Mouse (Mus musculus): ENCODE measurements around the gene Ppp1r16b.

Ppp1r16b gene

DNA sequence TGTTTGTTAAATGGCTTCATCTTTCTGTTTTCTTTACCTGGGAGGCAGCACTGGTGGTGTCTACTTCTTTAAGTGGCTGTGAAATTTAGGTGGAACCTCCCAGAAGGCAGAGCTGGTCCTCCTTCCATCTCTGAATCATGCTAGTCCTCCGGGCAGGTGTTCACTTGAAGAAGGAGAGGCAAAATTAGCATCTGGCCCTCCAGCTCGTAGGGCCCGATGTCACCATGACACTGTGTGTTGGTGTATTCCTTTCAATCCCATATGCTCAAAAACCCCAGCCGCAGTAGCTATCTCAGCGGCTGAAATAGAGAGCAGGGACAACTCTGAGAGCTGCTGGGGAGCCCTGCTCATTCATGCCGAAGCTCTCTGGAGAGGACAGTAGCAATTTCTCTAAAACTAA is 27.0 kb downstream of the Ppp1r16b start:
- DNase-seq (ENCODE audit: low spot score) = no peak

DNA sequence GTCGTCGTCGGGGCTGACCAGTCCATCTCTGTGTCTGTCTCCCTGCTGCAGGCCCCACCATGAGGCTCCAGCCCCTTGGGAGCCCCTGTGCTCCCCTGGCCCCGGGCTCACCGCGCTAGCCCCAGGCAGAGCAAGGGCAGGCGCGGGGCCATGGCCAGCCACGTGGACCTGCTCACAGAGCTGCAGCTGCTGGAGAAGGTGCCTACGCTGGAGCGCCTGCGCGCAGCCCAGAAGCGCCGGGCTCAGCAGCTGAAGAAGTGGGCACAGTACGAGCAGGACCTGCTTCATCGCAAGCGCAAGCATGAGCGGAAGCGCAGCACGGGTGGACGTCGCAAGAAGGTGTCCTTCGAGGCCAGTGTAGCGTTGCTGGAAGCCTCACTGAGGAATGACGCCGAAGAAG is 30.6 kb downstream of the Ppp1r16b start:
- no peak for DNase-seq (ENCODE audit: low spot score)

DNA sequence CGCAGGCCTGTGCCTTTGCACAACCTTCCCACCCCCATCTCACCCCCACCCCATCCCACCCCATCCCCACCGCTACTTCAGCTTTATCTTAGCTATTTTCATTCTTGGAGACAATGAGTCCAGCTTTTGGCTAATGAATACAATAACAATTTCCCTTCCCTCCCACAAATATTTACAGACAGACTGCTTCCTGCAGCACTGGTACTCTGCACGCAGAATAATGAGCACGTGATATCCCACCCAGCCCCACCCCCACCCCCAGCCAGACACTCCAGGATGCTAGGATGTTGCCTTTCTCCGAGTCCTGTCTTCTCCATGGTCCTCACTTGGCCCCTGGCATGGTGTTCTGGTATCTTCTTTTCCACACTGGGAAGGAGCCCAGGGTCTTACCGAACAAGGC is 31.3 kb downstream of the Ppp1r16b start:
- DNase-seq (ENCODE audit: low spot score) = no peak

DNA sequence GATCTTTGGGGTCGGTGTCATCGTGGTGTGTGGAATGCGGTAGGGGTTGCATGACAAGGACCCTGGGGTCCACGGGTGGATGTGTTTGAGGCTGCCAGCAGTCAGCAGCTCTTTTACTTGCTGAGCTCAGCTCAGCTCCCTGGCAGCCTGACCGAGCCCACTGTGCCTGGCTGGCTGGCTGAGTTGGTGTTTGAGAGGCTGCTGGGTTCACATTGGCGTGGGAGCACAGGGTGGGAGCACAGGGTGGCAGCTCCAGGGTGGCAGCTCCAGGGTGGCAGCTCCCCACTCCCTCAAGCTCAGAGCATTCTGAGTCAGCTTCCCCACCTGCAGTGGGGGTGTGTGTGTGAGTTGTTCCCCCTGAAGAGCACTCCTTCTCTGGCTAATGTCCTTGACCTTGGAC is 34.7 kb downstream of the Ppp1r16b start:
- no peak for DNase-seq (ENCODE audit: low spot score)

DNA sequence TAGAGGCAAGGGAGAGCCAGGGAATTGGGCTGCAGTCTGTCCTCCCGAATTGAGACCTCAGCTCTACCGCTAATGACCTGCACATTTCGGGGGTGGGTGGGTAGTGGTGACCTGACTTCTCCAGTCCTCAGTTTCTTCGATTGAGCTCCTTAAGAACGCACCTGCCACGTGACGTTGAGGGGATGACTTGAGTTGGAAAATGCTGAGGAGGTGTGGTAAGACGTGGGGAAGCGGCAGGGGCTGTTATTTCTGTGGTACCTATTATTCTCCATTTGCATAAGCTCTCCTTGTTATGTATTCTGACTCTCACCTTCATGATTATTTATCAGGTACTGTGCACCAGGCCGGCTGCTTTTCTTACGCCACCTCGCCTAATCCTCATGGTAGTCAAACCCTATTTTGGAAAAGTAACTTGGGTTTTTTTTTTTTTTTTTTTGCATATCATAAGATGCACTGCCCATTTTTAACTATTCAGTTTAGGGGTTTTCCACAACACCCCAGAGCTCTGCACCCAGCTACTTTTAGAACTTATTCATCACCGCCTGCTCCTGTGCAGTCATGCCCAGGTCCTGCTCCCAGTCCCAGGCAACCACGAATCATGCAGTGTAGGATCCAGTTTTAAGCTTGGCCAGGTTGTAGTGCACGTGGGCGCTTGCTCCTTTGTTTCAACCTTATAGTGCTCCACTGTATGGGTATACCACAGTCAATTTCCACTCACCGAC is 35.5 kb downstream of the Ppp1r16b start:
- DNase-seq (ENCODE audit: low spot score) = no peak

DNA sequence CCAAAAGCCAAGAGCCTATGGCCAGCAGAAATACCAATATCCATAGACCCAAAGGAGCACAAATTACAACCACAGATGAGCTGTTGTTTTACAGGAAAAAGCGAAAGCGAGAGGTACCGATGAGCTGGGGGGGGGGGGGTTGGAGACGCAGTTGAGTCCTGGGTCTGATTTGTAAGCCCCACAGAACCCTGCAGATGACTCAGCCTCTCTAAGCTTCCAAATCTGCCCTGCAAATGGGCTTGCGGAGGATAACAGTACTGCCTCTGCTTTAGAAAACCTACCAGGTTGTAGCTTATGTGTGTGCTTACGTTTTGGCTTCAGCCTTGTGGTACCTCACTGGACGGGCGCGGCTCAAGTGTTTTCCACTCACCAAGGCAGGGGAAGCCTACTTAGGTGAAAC is 36.3 kb downstream of the Ppp1r16b start:
- no peak for DNase-seq (ENCODE audit: low spot score)

DNA sequence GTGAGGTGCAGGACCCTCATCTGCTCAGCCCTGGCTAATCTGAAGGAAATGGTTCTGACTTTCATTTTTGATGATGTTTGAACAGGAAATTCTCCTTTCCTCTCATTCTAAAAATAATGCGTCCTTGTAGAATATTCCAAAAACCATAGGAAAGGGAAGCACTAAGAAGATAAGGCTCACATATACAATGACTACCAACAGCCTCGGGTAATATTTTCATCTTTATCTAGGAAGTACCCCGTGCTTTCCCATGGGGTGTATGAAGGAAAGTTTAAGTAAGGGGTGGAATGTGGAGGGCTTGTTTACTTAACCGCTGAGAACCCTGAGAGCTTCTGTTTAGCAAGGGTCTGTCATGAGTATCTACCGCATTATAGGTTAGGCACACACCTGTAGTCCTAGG is 37.0 kb downstream of the Ppp1r16b start:
- DNase-seq (ENCODE audit: low spot score) = no peak

DNA sequence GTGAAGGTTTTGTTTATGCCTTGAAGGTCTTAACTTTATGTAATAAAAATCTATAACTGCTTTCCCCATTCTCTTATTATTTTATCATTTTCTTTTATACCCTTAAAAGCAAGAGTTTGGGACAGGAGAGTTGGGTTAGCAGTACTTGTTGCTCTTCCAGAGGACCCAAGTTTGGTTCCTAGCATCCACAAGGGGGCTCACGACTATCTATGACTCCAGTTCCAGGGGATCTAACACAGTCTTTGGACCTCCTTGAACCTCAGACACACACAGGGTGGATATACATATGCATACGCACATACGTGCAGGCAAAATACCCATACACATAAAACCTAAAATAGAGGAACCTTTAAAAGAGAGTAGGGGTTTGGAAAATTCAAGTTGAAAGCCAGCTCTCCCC is 39.5 kb downstream of the Ppp1r16b start:
- DNase-seq (ENCODE audit: low spot score) = no peak

DNA sequence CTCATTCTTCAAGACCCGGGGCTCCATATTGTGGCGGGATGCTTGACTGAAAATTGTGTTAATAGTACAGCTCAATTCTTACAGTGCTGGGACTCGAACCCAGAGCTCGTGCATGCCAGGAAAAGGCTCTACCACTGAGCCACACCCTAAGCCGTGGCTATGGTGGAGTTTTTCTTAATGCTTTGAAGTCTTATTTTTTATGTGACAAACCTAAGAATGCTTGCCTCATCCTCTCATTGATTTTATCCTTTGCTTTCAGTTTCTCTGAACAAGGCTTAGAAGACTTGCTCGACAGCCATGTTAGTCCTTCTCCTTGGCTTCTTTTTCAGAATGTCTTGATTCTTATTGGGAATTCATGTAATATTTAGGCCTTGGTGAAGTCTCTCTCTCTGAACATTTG is 40.3 kb downstream of the Ppp1r16b start:
- DNase-seq (ENCODE audit: low spot score) = no peak

DNA sequence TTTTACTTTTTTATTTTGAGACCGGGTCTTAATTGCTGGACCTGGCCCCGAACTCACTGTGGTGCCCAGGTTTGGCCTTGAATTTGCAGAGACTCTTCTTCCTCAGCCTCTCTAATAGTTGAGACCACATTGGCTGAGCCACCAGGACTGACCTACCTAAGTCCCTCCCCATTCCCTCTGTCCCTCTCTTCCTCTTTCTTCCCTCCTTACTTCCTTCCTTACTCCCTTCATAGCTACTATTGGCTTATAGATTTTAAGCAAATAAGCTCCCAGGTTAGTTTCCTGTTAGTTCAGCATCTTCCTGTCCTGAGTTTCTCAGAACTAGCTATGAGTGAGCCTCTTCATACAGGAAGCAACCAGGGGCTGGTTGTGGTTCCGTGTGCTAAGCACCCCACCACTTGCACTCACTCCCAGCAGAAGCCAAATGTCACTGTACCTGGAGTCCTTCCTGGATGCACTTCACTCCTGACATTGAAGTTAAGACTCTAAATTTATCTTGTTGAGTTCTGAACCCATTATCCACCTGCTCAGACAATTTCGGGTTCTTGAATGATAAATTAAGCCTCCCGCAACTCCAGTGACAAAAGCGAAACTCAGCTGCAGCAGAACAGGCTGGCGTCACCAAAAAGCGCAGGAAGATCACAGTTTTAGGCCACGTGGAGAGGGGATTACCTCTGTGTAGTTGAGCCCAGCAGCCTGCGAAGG is 41.7 kb downstream of the Ppp1r16b start:
- no peak for DNase-seq (ENCODE audit: low spot score)

DNA sequence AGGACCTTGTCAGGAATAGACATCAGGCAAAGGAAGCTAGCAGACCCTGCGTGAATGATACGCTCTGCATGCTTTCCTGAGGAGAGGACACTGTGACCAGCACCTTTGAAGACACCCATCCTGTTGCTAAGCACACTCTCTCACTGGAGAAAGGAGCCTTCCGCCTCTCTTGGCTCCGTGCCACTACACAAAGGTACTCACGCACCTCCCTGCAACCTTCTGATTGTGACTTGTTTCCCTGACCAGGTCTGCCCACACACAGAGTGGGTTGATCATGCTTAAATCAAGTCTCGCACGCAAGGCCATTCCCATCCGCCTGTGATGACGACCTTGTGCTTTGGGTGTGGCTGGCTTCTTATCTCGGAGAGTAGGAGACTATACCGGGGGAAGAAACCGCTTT is 42.9 kb downstream of the Ppp1r16b start:
- no peak for DNase-seq (ENCODE audit: low spot score)

DNA sequence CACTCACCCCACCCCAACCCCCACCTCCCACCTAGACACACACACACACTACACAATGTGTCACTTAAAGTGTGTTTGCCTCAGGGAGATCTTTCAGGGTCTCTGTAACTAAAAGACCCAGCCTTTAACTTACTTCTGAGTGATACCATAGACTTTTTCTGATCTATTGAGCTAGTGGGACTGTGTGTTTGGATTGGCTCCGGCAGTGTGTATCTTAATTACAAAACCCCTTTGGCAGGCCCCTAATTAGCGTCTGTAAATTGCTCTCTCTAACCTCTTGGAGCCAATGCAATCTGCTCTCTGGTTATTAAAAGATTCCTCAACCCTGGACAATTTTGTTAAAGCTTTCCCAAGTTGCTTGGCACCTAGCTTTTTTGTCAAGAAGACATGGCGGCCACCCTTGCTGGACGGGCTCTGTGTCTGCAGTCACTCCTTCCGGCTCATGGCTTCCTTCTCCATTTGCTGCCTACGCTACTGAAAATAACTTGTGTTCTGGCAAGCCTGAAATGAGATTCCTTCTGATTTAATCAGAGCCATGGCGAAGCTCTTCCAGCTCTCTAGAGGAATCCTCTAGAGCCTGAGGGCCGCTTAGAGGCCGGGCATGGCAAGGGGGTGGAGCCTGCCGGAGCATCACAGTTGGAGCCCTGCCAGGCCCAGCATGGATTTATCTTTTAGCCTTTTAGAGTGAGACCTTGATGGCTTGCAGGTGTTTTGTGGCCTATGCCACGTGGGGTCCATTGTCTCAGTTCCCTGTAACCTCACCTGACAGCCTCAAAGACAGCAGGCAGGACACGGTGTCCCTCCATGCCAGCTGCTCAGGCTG is 46.9 kb downstream of the Ppp1r16b start:
- DNase-seq (ENCODE audit: low spot score) = no peak

DNA sequence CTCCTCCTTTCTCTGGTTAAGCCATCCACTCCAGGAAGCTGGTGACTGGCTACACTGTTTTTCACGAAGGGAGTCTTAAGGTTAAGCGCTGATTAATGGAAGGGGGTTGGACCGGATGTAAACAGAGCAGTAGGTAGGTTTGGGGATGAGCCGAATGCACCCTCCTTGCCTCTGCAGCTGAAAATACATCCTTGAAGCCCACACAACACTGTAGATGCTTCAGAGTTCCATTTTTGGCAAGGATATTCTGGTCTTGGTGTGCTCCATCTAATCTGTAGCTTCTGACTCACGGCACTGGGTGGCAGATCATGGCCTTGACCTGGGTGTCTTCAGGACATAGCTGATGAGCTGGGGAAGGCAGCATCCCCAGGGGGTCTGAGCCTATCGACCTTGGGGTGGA is 49.6 kb downstream of the Ppp1r16b start:
- DNase-seq (ENCODE audit: low spot score) = no peak

DNA sequence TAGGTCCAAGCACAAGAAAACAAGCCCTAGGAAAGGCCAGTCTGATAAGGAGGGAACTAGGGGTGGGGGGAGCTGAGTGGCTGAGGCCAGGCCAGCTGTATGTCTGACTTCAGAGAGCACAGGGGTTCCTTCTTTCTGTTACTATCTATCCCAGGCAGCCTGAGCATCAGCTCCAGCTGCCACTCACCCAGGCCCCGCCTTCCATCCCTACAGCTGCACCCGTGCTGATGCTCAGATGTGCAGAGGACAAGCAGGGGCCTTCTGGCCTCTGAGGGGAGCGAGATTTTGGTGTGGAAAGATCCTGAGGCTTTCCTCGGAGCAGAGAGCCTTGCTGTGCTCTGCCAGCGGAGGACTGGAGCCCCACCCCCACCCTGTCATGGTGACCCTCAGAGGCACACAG is 50.9 kb downstream of the Ppp1r16b start:
- no peak for DNase-seq (ENCODE audit: low spot score)

DNA sequence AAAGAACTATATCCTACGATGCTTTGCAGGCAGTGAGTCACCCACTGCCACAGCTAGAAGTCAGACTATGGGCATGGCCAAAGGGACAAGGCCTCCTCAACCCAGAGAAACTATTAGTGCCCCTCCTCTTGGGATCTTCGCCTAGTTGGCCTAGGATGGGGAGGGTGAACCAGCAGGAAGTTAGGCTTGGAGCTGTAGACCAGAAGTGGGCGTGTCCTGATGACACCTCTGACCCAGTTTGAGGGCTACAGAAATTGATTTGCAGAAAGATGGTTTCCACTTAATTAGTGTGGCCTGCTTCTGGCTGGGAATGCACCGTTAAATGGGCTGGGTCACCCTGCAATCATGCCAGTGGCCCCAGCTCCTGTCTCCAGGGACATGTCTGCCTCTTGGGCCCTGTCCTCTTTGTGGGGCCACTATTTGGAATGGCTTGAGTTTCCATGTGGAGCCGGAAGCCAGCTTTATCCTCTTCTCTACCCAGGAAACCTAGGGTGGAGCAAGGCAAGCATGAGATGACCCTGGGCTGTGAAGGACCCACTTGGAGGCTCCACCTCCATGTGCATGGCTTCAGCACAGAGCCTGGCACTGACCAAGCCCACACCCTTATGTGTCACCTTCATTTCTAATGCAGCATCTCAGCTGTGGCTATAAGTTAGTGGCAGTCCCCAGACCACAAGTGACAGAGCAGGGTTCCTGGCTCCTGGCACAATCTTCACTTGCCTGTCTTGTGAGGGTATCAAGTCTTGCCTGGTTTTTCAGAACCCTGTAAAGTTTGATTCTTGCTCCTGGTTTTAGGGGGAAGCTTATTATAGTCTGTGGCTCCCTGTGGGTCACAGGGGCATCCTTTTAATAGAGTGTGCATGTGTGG is 52.6 kb downstream of the Ppp1r16b start:
- no peak for DNase-seq (ENCODE audit: low spot score)

DNA sequence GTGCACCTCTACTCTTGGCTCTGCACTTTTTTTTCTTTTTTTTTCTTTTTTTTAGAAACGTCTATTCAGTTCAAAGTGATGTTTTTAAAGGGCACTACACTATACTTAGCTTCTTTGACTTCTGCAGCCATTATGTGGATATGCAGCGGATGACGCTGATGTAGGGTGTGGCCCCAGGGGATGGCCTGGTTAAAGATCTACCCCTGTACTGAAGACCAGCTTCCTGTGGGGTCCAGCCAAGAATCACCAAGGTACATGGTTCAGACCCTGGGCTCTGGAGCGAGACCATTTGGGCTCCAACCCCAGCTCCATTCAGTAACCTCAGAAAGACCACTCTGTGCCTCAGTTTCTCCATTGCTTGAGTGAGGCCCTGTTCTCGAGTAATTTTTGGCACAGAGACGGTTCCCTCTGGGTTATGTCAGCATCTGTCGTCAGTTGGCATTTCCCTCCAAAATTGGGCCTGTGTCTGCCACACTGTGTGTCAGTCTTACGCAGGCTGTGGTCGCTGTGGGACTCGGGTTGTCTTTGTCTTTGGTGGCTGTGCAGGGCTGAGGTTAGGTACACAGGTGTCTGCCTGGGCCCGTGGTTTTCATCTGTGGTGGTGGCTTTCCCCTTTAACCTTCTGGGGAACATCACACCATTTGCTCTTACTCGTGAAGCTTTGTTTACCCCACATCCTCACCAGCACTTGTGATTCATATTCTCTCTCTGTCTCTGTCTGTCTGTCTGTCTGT is 53.8 kb downstream of the Ppp1r16b start:
- DNase-seq (ENCODE audit: low spot score) = no peak

DNA sequence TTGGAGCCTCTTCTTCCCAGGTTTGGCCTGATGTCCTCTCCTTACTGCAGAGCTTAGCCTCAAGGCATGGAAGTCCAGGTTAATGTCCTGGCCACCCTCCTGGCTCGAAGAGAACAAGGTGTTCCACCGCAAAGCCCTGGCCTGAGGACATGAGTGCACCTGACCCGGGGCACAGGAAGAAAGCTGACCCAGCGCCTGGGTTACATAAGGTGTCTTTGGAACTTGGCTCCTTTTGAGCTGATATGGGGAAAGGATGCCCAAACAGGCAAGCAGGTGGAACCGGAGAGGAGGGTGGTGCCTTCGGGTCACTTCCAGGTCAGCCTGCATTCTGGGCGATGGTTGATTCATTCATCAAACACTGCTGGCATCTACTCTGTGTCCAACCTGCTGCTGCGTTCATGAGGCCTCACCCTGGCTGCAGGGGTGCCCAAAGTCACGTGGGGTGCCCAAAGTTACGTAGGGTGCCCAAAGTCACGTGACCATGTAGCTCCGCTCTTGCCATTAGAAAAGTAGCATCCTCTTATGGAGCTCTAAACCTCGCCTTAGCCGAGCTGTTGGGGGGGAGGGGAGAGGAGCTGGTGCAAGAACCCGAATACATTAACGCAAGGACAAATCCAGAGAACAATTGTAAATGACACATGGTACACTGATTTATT is 55.6 kb downstream of the Ppp1r16b start:
- DNase-seq (ENCODE audit: low spot score) = no peak

DNA sequence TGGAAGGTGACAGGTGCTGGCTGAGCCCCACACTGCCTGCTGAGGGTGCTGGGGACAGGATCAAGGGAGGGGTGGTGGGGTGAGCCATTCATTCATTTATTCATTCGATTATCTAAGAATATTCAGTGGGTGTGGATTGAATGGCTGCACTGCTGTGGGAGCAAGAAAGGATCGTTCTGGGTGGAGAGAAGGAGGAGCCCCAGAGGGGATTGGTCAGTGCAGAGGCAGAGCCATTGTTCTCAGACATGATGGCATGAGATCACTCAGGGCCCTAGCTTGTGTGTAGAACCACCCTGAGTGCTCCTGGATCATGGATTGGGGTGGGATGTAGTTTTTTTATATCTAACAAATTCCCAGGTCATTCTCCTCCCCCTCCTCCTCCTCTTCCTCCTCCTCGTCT is 56.3 kb downstream of the Ppp1r16b start:
- DNase-seq (ENCODE audit: low spot score) = no peak

DNA sequence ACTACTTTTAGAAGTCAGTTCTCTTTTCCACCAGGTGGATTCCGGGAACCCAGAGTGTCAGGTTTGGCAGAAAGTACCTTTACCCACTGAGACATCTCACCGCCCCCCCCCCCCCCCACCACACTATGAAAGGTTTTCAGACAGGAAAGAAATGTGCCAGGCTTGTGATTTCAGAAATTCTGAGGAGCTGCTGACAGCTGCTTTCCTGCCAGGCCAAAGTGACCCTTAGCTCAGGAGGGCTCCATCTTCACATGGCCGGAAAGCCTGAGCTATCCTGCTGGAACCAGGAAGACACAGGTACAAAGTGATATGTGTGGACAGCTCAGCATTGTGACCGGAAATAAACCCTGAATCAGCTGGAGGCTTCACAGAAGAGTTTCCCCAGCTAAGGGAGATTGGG is 56.9 kb downstream of the Ppp1r16b start:
- DNase-seq (ENCODE audit: low spot score) = no peak

DNA sequence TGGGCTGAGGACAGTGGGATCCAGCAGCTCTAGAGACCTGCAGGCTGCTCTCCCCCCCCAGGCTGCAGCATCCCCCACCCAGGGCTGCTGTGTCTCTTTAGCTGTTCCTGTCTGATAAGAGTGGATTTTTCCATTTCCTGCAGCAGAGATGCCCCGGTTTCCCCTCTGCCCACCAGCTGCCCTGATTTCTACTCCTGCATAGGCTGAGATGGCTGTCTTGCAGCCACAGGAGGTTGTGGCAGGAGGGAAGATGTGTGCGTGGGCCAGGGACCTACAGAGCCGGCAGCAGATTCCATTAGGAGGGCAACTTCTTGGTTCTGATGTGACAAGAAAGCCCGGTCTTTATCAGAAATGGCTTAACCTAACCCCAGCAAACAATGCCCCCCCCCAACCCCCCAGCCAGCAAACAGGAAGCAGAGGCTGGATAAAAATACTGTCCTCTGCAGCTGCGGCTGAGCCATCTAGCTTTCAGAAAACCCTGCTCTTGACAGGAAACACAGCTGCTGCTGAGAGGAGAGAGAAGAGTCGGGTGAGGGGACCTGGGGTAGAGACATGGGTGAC is 57.9 kb downstream of the Ppp1r16b start:
- DNase-seq (ENCODE audit: low spot score) = no peak

DNA sequence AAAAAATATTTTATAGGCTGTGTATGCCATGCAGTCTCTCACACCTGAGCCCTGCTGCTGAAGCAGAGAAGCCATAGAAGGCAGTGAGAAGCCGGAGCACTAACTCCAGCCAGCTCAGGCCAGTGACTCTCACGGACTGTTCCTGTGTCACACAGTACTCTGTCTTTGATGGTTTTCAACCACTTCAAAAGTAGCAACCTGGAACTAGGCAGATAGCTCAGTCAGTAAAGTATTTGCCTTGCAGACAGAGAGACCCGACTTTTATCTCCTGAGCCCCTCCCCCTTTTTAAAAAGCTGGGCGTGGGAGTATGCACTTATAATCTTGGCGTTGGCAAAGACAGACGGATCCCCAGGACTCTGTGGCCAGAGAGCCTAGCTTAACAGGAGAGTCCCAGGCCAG is 58.6 kb downstream of the Ppp1r16b start:
- no peak for DNase-seq (ENCODE audit: low spot score)
